Mouse (Mus musculus) cortical plate, adult 2 months (tissue): ENCODE measurements at regions not wholly inside any gene's neighbourhood (a gene's known extent, or its start where the extent isn't known, plus 50 kb on each side); places are given as distances from the start of the nearest gene placed in this dataset.

Source experiments
- CTCF ChIP-seq: fragments of 200-500 bp; IDR thresholded peaks from 2 replicates; pipeline ENCODE4 v1.5.1; 2011; ENCODE audit warnings: mild to moderate bottlenecking, control low read depth, low read length; ENCODE audit not compliant: insufficient read depth; ENCODE audit errors: extremely low read depth
- POLR2A ChIP-seq: fragments of 200-500 bp; IDR thresholded peaks from 2 replicates; pipeline ENCODE4 v1.6.1; 2011; ENCODE audit warnings: mild to moderate bottlenecking, low read length, control low read depth; ENCODE audit not compliant: insufficient read depth; ENCODE audit errors: extremely low read depth

GRCm38 (mm10) chr10:68935843-68936242 lies 212.4 kb downstream of the Tmem26 start:
- no peak for TF ChIP-seq POLR2A
- TF ChIP-seq CTCF = no peak
